Mouse (Mus musculus) embryonic facial prominence, embryonic 11.5 days (tissue): ENCODE data around the gene Stub1. TPM values are rescaled to one million over a fixed set of nuclear protein-coding genes. Genes with fewer than 3 reads are reported as not detected.

Source experiments
- ATAC-seq: fragments of 200-750 bp; cut with Nextera tagmentation; replicated peaks from 2 replicates; pipeline ENCODE4 v1.8.0; 2017; ENCODE audit warnings: low read depth; ENCODE audit not compliant: insufficient number of reproducible peaks, low FRiP score, low TSS enrichment
- DNase-seq: peaks from one replicate; pipeline ENCODE4 v3.0.0-alpha.2; 2015; ENCODE audit warnings: low spot score
- H3K27ac ChIP-seq: fragments of 300-500 bp; sonication (generic); replicated peaks from 2 replicates; pipeline ENCODE4 v1.5.1; 2014; ENCODE audit warnings: mild to moderate bottlenecking, low read depth, low read length, control low read depth
- H3K27me3 ChIP-seq: fragments of 300-500 bp; sonication (generic); 2 replicates; pipeline ENCODE4 v1.6.1; 2014; ENCODE audit warnings: mild to moderate bottlenecking, low read length, moderate library complexity, mixed read lengths; ENCODE audit not compliant: control insufficient read depth, insufficient read depth
- H3K36me3 ChIP-seq: fragments of 300-500 bp; sonication (generic); replicated peaks from 2 replicates; pipeline ENCODE4 v1.6.1; 2014; ENCODE audit warnings: low read depth, mild to moderate bottlenecking, low read length, moderate library complexity, mixed read lengths; ENCODE audit not compliant: control insufficient read depth, insufficient read depth
- H3K4me1 ChIP-seq: fragments of 300-500 bp; sonication (generic); 2 replicates; pipeline ENCODE4 v1.6.1; 2014; ENCODE audit warnings: low read length, mixed read lengths; ENCODE audit not compliant: control insufficient read depth, insufficient read depth
- H3K4me2 ChIP-seq: fragments of 300-500 bp; sonication (generic); 2 replicates; pipeline ENCODE4 v1.6.1; 2014; ENCODE audit warnings: low read depth, mild to moderate bottlenecking, control low read depth, low read length, moderate library complexity
- H3K4me3 ChIP-seq: fragments of 300-500 bp; sonication (generic); 2 replicates; pipeline ENCODE4 v1.5.1; 2014; ENCODE audit warnings: low read depth, low read length, control low read depth
- H3K9ac ChIP-seq: fragments of 300-500 bp; sonication (generic); replicated peaks from 2 replicates; pipeline ENCODE4 v1.6.1; 2014; ENCODE audit warnings: mild to moderate bottlenecking, control low read depth, low read length
- H3K9me3 ChIP-seq: fragments of 300-500 bp; sonication (generic); replicated peaks from 2 replicates; pipeline ENCODE4 v1.6.1; 2016; ENCODE audit warnings: mild to moderate bottlenecking, low read length, inconsistent platforms, mixed read lengths; ENCODE audit not compliant: control insufficient read depth
- WGBS: fragments of 180-500 bp; shearing (Covaris S2); extraction: QIAGEN DNeasy Blood & Tissue Kit; methylation state at CpG from one replicate; pipeline ENCODE4 v1.1.7; 2014; 5-methylcytosine and 5-hydroxymethylcytosine counted together
- polyA plus RNA-seq: library from polyadenylated mRNA; unstranded; fragments of >200 nt; fragmentation: Nextera tagmentation; extraction: Ambion mirVana; gene quantifications from 2 replicates; pipeline ENCODE4 v1.2.1, GENCODE M21; 2014

Stub1 gene
- polyA plus RNA-seq, 1 experiment from 2014 or later: 323 TPM

DNA sequence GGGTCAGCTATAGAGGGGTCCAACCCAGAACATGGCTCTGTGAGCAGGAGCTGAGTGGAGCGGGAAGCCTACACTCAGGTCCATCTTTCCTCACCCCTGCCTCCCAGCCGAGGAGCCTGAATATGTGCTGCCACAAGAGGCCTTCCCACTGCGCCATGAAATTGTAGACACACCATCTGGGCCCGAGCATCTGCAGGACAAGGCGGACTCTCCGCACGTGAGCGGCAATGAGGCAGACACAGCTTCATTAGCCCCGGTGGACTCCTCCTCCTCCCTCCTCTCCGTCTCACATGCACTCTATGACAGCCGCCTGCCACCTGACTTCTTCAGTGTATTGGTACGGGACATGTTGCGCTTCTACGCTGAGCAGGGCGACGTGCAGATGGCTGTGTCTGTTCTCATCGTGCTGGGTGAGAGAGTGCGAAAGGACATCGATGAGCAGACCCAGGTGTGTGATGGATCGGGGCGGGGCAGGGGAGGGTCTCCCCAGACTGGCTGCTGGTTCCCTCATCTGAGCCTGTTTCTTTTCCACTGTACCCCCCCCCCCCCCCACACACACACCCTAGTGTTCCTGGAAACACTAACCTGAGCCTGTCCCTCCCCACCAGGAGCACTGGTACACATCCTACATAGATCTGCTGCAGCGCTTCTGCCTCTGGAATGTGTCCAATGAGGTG, 5.5 kb downstream of the Stub1 start:
- no peak for ATAC-seq
- H3K4me2 ChIP-seq: no peak overlapping the region
- WGBS: 95% methylated on average over 22 of the region's 22 CpGs
- no peak overlapping the region for H3K9ac ChIP-seq
- H3K36me3 ChIP-seq: no peaks in the 10 kb centered on the region; the same call in none of the 2 replicates
- no peak overlapping the region for H3K4me3 ChIP-seq
- H3K27me3 ChIP-seq: no peaks in the 10 kb centered on the region
- no peak overlapping the region for H3K27ac ChIP-seq
- peaks cover 18% of the 10 kb centered on the region for H3K4me1 ChIP-seq
- H3K9me3 ChIP-seq: no peaks in the 10 kb centered on the region
- DNase-seq: no peak

DNA sequence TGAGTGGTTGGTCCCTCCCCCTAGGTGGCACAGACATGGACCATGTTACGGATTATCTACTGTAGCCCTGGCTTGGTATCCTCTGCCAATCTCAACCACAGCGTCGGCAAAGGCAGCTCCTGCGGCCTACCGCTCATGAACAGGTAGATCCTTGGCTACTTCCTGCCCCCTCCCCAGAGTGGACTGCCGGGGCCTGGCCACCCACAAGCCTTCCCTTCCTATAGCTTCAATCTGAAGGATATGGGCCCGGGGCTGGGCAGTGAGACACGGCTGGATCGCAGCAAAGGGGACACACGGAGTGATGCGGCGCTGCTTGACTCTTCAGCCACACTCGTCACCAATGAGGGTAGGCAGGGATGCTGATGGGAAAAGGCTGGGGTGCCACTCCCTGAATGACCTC, 6.2 kb downstream of the Stub1 start:
- DNase-seq (no peak), ATAC-seq (no peak)
- no peaks in the 10 kb centered on the region for H3K9me3 ChIP-seq
- H3K9ac ChIP-seq: no peak overlapping the region
- WGBS: 95% methylated on average over 13 of the region's 13 CpGs
- H3K27ac ChIP-seq: no peak overlapping the region
- no peaks in the 10 kb centered on the region for H3K27me3 ChIP-seq
- no peaks in the 10 kb centered on the region; the same call in none of the 2 replicates for H3K36me3 ChIP-seq
- no peak overlapping the region for H3K4me2 ChIP-seq
- no peak overlapping the region for H3K4me3 ChIP-seq
- peaks cover 18% of the 10 kb centered on the region for H3K4me1 ChIP-seq

DNA sequence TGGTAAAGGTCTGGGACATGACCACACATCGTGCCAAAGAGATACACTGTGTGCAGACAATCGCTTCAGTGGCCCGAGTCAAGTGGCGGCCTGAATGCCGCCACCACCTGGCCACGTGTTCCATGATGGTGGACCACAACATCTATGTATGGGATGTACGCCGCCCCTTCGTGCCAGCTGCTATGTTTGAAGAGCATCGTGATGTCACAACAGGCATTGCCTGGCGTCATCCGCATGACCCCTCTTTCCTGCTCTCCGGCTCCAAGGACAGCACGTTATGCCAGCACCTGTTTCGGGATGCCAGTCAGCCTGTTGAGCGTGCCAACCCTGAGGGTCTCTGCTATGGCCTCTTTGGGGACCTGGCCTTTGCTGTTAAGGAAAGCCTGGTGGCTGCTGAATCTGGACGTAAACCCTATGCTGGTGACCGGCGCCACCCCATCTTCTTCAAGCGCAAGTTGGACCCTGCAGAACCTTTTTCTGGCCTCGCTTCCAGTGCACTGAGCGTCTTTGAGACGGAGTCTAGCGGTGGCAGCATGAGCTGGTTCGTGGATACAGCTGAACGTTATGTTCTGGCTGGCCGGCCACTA, 7.1 kb downstream of the Stub1 start:
- H3K4me3 ChIP-seq: no peak overlapping the region
- no peak overlapping the region for H3K27ac ChIP-seq
- no peaks in the 10 kb centered on the region for H3K27me3 ChIP-seq
- ATAC-seq: no peak
- peaks cover 13% of the 10 kb centered on the region for H3K4me1 ChIP-seq
- no peak overlapping the region for H3K9ac ChIP-seq
- no peak for DNase-seq
- no peaks in the 10 kb centered on the region; the same call in none of the 2 replicates for H3K36me3 ChIP-seq
- no peaks in the 10 kb centered on the region for H3K9me3 ChIP-seq
- no peak overlapping the region for H3K4me2 ChIP-seq
- 96% methylated on average over 27 of the region's 27 CpGs for WGBS

DNA sequence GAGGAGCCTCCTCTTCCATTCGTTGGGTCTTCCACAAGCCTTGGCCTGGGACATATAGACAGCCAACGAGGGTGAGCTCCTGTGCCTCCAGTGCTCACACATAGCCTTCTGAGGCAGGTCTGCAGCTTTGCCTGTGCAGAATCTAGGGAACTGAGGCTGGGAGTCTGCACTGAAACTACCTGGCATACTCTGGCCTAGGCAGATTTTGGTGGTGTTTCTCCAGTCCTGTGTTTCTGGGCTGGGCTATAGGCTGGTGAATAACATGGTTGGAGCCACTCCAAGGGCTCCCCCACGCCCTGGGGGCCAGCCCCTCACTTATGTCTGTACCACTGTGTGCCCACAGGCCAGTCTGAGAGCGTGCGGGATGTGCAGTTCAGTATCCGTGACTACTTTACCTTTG, 7.9 kb downstream of the Stub1 start:
- H3K36me3 ChIP-seq: no peaks in the 10 kb centered on the region; the same call in none of the 2 replicates
- no peak overlapping the region for H3K9ac ChIP-seq
- peaks cover 13% of the 10 kb centered on the region for H3K4me1 ChIP-seq
- peaks cover under 1% of the 10 kb centered on the region; the same call in 1 of the 2 replicates for H3K27me3 ChIP-seq
- no peaks in the 10 kb centered on the region for H3K9me3 ChIP-seq
- H3K27ac ChIP-seq: no peak overlapping the region
- ATAC-seq (no peak), DNase-seq (no peak)
- no peak overlapping the region for H3K4me3 ChIP-seq
- WGBS: 90% methylated on average over 6 of the region's 6 CpGs
- no peak overlapping the region for H3K4me2 ChIP-seq

DNA sequence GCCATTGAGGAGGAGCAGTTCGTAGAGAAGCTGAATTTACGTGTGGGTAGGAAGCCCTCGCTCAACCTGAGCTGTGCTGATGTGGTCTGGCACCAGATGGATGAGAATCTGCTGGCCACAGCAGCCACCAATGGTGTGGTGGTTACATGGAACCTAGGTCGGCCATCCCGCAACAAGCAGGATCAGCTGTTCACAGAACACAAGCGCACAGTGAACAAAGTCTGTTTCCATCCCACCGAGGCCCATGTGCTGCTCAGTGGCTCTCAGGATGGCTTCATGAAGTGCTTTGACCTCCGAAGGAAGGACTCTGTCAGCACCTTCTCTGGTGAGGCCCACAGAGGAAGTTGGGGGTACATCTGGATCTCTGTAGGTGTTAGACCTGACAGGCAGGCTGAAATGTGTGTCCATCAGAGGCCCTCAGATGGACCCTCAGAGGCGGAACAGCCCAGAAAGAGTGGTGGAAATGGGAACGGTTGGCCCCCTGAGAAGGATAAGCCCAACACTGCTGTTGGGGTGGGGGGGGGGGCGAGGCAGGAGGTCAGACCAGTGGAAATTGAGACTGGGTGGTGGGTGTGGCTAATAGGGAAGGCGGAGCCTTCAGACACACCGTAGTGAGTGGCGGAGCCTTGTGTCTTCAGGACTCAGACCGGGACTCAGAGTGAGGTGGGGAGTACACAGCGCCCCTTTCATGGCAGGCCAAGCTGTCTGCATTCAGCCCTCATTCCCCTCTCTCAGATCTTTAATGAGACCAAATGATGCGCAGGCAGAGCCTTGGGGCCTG, 8.7 kb downstream of the Stub1 start:
- peaks cover 10% of the 10 kb centered on the region for H3K4me1 ChIP-seq

DNA sequence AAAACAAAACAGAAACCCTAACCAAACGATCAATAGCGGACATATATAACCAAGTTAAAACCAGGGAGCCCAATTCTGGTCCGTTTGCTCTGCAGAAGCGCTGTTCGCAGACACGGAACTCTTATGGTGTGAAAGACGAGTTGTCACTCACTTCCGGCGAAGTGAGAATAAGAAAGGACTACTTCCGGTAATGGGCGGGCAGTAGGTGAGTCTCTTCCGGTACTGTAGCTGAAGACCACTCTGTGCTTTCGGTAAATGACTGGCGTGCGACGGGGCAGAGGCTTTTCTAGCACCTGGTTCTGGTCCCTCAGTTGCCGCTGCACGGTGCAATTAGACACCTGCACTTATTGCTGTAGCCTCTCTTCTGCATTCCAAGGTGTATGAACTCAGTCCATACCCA, 9.8 kb downstream of the Stub1 start, which contains the start of gene Wdr24:
Gene Wdr24 (plus strand): TSS at position 176 of the 400 bp plus-strand sequence.
- ATAC-seq (0 out of 2 replicates have a peak, but pooled peaks have one; percentile 25), DNase-seq (peak; percentile 91)
- H3K27ac ChIP-seq: no peak within 1 kb of the TSS
- H3K36me3 ChIP-seq: no peaks in the 10 kb centered on the region; the same call in 1 of the 2 replicates
- under 1% methylated on average over 18 of the region's 18 CpGs for WGBS
- peak within 1 kb of the TSS; percentile 58 for H3K4me3 ChIP-seq
- no peaks in the 10 kb centered on the region for H3K9me3 ChIP-seq
- H3K4me2 ChIP-seq: peak within 1 kb of the TSS; percentile 93
- H3K27me3 ChIP-seq: peaks cover 19% of the 10 kb centered on the region
- H3K4me1 ChIP-seq: peaks cover 9% of the 10 kb centered on the region
- peak within 1 kb of the TSS; percentile 75 for H3K9ac ChIP-seq

More for the DNA sequence above, 8.7 kb downstream of the Stub1 start:
- DNase-seq (no peak), ATAC-seq (no peak)
- H3K9ac ChIP-seq: peak overlapping the region; percentile 75; the same call in 1 of the 2 replicates
- H3K9me3 ChIP-seq: no peaks in the 10 kb centered on the region
- H3K27me3 ChIP-seq: peaks cover 8% of the 10 kb centered on the region
- no peaks in the 10 kb centered on the region; the same call in 1 of the 2 replicates for H3K36me3 ChIP-seq
- peak overlapping the region; percentile 58 for H3K4me3 ChIP-seq
- H3K4me2 ChIP-seq: peak overlapping the region; percentile 93; the same call in 1 of the 2 replicates
- 78% methylated on average over 16 of the region's 17 CpGs for WGBS
- H3K27ac ChIP-seq: no peak overlapping the region

DNA sequence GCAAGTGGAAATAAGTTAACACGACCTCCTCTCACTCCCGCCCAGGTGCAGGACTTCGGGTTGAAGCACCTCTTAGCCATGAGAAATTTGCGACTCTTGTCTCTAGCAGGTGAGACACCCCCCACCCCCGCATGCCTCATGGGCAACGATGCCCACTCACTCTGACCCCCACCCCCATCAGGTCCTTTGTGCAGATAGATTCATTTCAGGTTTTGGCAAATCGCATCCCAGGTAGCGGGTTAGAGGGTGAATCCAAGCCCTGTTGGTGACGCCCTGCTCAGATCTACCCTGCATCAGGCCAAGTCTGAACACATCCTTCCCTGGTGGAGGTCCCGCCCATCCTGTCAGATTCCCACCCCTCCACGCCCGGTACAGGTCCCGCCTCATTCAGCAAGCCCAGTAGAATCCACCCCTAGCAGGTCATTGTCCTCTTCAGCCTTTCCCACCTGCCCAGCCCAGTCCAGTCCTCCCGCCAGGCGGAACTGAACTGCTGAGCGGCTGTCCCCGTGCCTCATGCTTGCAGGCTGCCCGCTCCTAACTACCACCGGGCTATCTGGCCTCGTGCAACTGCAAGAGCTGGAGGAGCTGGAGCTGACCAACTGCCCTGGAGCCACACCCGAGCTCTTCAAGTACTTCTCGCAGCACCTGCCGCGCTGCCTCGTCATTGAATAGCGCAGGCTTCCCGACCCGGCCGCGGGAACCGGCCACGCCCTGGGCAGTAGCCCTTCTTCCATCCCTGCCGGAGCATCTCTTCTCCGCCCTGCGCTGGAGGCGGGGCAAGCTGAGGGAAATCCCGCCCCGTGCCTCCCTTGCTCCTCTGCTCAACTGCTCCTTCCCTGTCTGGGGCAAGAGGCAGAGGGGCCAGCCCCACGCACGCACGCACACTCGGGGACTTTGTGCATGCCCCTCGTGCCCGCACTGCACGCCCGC, 14.1 kb downstream of the Stub1 start:
- H3K4me2 ChIP-seq: peak overlapping the region; percentile 16
- no peaks in the 10 kb centered on the region for H3K9me3 ChIP-seq
- DNase-seq (no peak), ATAC-seq (no peak)
- H3K4me3 ChIP-seq: peak overlapping the region; percentile 18
- WGBS: 7% methylated on average over 46 of the region's 46 CpGs
- no peaks in the 10 kb centered on the region for H3K36me3 ChIP-seq
- no peak overlapping the region for H3K27ac ChIP-seq
- peaks cover 2% of the 10 kb centered on the region for H3K4me1 ChIP-seq
- no peak overlapping the region; the same call in 1 of the 2 replicates for H3K9ac ChIP-seq
- peaks cover 28% of the 10 kb centered on the region for H3K27me3 ChIP-seq
